Mouse (Mus musculus) stomach, embryonic 16.5 days (tissue): ENCODE measurements around the gene Hkdc1. TPM values are rescaled to one million over a fixed set of nuclear protein-coding genes. Genes with fewer than 3 reads are reported as not detected.
A peak's percentile ranks its signal among the peaks of the same experiment; 100 is the strongest.

Source experiments
- ATAC-seq: fragments of 200-750 bp; cut with Nextera tagmentation; 2 replicates; pipeline ENCODE4 v1.8.0; 2017; ENCODE audit warnings: moderate number of reproducible peaks, moderate TSS enrichment; ENCODE audit not compliant: insufficient read depth, low FRiP score
- H3K27ac ChIP-seq: fragments of 300-500 bp; sonication (generic); 2 replicates; pipeline ENCODE4 v1.5.1; 2014; ENCODE audit warnings: low read length
- H3K27me3 ChIP-seq: fragments of 300-500 bp; sonication (generic); 2 replicates; pipeline ENCODE4 v1.6.1; 2014; ENCODE audit warnings: low read length, control low read depth, mixed read lengths; ENCODE audit not compliant: control insufficient read depth, insufficient read depth
- H3K36me3 ChIP-seq: fragments of 300-500 bp; sonication (generic); 2 replicates; pipeline ENCODE4 v1.6.1; 2014; ENCODE audit warnings: low read length; ENCODE audit not compliant: control insufficient read depth, insufficient read depth
- H3K4me1 ChIP-seq: fragments of 300-500 bp; sonication (generic); 2 replicates; pipeline ENCODE4 v1.6.1; 2014; ENCODE audit warnings: low read length, control low read depth, mixed read lengths; ENCODE audit not compliant: control insufficient read depth, insufficient read depth
- H3K4me2 ChIP-seq: fragments of 300-500 bp; sonication (generic); 2 replicates; pipeline ENCODE4 v1.6.1; 2014; ENCODE audit warnings: low read depth, low read length, mixed read lengths
- H3K4me3 ChIP-seq: fragments of 300-500 bp; sonication (generic); replicated peaks from 2 replicates; pipeline ENCODE4 v1.5.1; 2014; ENCODE audit warnings: mild to moderate bottlenecking, low read length
- H3K9ac ChIP-seq: fragments of 300-500 bp; sonication (generic); 2 replicates; pipeline ENCODE4 v1.6.1; 2014; ENCODE audit warnings: low read length
- H3K9me3 ChIP-seq: fragments of 300-500 bp; sonication (generic); replicated peaks from 2 replicates; pipeline ENCODE4 v1.6.1; 2016; ENCODE audit warnings: low read length, control low read depth; ENCODE audit not compliant: control insufficient read depth
- WGBS: fragments of 180-500 bp; shearing (Covaris S2); extraction: QIAGEN DNeasy Blood & Tissue Kit; methylation state at CpG from one replicate; pipeline ENCODE4 v1.1.7; 2014; 5-methylcytosine and 5-hydroxymethylcytosine counted together
- polyA plus RNA-seq: library from polyadenylated mRNA; unstranded; fragments of >200 nt; fragmentation: Nextera tagmentation; extraction: Ambion mirVana; gene quantifications from 2 replicates; pipeline ENCODE4 v1.2.1, GENCODE M21; 2015

The Hkdc1 gene
- polyA plus RNA-seq, 1 experiment from 2014 or later = 15.6 TPM

DNA sequence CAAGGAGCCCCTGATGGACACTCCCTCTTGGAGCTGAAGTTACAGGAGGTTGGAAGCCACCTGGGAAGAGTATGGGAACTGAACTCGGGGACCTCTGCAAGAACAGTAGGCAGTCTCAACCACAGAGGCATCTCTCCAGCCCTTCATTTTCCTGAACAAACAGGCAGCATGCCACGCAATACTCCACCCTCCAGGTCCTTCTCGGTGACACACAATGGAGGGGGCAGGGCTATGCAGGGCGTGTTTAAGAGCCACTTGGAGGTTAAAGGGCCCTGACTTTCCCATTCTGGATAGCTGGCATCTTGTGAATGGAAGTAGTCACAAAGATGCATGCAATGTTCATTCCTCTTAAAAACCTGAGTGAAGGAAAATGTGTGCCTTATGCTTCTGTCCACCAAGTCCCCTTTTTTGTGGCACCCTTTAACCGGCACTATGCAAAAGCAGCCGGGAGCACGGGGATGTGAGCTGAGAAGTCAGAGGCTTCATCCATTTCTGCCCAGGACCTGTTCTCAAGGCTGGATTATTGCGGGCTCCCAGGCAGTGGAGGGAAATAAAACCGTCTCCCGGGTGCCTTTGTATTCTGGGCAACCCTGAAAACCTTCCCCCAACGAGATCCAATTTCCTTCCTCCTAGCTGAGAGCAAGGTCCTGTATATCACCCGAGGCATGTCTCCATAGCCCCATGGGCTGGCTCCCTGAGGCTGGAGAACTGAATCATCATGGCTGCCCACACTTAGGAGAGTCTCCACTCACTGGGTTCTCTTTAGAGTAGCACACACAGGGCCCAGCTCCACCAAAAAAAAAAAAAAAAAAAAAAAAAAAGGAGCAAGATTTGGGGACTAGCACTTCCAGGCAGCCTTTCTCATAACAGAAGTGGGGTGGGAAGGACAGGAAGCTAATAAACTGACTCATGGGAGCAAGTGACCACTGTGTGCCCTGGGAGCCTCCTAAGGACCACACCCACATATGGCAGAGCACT is 85.4 kb downstream of the Hkdc1 start:
- H3K4me2 ChIP-seq = no peak overlapping the region
- 42% methylated on average over 12 of the region's 12 CpGs for WGBS
- H3K36me3 ChIP-seq = no peaks in the 10 kb centered on the region
- H3K4me3 ChIP-seq = no peak overlapping the region
- H3K9me3 ChIP-seq = no peaks in the 10 kb centered on the region
- H3K27ac ChIP-seq = peak overlapping the region; percentile 74
- no peaks in the 10 kb centered on the region for H3K27me3 ChIP-seq
- no peak overlapping the region; the same call in 1 of the 2 replicates for H3K9ac ChIP-seq
- H3K4me1 ChIP-seq = peaks cover 34% of the 10 kb centered on the region
- ATAC-seq = no peak

DNA sequence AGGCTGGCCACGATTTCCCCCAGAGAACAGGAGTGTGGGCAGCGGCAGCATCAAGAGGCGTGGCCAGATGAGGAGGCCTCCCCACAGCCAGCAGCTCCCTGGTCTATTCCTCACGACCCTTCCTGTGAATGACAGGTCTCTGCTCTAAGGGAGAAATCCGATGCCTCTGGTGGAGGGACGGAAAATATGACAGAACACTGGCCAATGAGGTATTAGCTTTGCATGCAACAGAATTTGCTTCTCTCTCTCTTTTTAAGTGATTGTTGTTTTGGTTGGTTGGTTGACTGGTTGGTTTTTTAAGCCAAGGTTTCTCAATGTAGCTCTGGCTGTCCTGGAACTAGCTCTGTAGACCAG is 86.9 kb downstream of the Hkdc1 start:
- H3K27me3 ChIP-seq = no peaks in the 10 kb centered on the region
- H3K4me3 ChIP-seq = no peak overlapping the region
- WGBS = 21% methylated on average over 6 of the region's 6 CpGs
- H3K36me3 ChIP-seq = no peaks in the 10 kb centered on the region
- H3K27ac ChIP-seq = no peak overlapping the region
- no peaks in the 10 kb centered on the region for H3K9me3 ChIP-seq
- H3K4me1 ChIP-seq = peaks cover 28% of the 10 kb centered on the region
- no peak overlapping the region for H3K4me2 ChIP-seq
- no peak overlapping the region for H3K9ac ChIP-seq
- no peak for ATAC-seq

DNA sequence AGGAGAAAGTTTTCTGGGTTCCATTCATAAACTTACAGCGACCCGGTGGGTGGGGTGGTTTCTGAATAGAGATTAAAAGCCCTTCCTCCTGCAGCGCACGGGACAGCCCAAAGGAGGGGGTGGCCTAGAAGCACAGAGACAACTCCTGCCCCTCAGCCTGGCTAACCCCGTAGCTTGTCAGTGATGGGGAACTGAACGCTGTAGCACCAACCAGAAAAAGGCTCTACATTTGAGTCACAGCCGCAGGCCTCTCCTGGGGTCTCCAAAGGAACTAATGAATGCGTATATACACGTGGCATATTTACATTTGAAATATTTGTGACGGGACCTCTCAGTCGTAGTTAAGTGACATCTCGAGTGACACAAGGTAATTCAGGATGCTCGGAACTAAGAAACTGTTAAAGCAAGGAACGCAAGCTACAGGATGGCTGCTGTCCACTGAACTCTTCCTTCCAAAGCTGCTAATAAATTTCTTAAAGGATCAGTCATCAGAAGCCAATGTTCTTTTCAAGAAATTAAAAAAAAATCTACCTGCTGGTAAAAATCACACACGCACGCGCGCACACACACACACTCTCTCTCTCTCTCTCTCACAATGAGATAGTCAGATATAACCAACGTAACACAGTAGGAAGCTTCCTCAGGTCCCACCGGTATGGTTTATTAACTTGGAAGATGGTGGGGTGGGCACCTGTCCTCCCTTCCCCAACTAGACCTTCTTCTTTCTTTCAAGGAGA is 87.4 kb downstream of the Hkdc1 start:
- Histone ChIP-seq H3K4me2 (no peak overlapping the region), H3K36me3 (no peaks in the 10 kb centered on the region), H3K27ac (no peak overlapping the region), H3K4me3 (no peak overlapping the region), H3K9me3 (no peaks in the 10 kb centered on the region), H3K27me3 (no peaks in the 10 kb centered on the region), H3K9ac (no peak overlapping the region), H3K4me1 (peaks cover 28% of the 10 kb centered on the region)
- no peak for ATAC-seq
- WGBS = 60% methylated on average over 20 of the region's 20 CpGs

DNA sequence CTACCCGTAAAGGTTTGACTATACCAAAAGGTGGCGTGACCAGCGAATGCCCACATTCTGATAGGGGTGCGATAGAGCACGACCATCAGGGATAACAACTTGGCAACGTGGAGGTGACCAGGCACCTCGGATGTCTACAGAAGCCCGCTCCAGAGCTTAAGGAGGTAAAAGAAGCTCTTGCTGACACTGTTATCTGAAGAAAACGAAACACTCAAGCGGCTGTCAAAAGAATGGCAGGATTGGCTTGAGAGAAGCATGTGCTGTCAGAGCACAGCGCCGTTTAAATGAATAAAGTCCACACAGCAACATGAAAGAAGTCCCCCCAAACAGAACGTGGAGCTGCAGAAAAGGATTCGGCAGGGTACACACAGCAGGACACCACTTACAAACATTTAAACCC is 89.0 kb downstream of the Hkdc1 start:
- ATAC-seq = no peak
- Histone ChIP-seq H3K4me3 (no peak overlapping the region), H3K4me2 (no peak overlapping the region), H3K27me3 (no peaks in the 10 kb centered on the region), H3K36me3 (no peaks in the 10 kb centered on the region), H3K9me3 (no peaks in the 10 kb centered on the region), H3K4me1 (peaks cover 16% of the 10 kb centered on the region), H3K27ac (peak overlapping the region; percentile 80; the same call in 1 of the 2 replicates), H3K9ac (no peak overlapping the region)
- 76% methylated on average over 14 of the region's 14 CpGs for WGBS

Other genes with a start within 250 kb of the Hkdc1 start
- 65.5 and 80.3 TPM in 2 replicates for gene Tspan15, start 191.2 kb downstream of the Hkdc1 start, polyA plus RNA-seq
- gene Tacr2, start 170.1 kb downstream of the Hkdc1 start, polyA plus RNA-seq = 1.4 and 1.6 TPM in 2 replicates
- gene Hk1, start 42.6 kb downstream of the Hkdc1 start, polyA plus RNA-seq = 55.0 and 67.0 TPM in 2 replicates
- gene 4930507D05Rik, start 27.0 kb upstream of the Hkdc1 start, polyA plus RNA-seq = 0.27 TPM in 1 of 2 replicates, not detected in the other
- gene Supv3l1, start 27.2 kb upstream of the Hkdc1 start, polyA plus RNA-seq = 23.9 and 26.1 TPM in 2 replicates
- 80.6 and 83.2 TPM in 2 replicates for gene Vps26a, start 64.3 kb upstream of the Hkdc1 start, polyA plus RNA-seq
- 15.8 and 26.4 TPM in 2 replicates for gene Srgn, start 105.0 kb upstream of the Hkdc1 start, polyA plus RNA-seq
- 23.9 and 24.7 TPM in 2 replicates for gene Kif1bp, start 156.0 kb upstream of the Hkdc1 start, polyA plus RNA-seq
- 20.0 and 21.1 TPM in 2 replicates for gene Ddx21, start 179.8 kb upstream of the Hkdc1 start, polyA plus RNA-seq
- 118 and 127 TPM in 2 replicates for gene Ddx50, start 228.7 kb upstream of the Hkdc1 start, polyA plus RNA-seq